Mouse (Mus musculus) embryo, embryonic 10.5 days (tissue): ENCODE measurements around the gene Ugt1a6a.

Experiments used
- DNase-seq: peaks from one replicate; pipeline ENCODE4 v3.0.0-alpha.2; 2015; ENCODE audit warnings: low spot score

The Ugt1a6a gene

GRCm38 (mm10) chr1:88268070-88268469 is 133.5 kb downstream of the Ugt1a6a start:
- no peak for DNase-seq
